Mouse (Mus musculus): Measurements from ENCODE around the gene Usp39. TPM values are rescaled to one million over a fixed set of nuclear protein-coding genes. Genes with fewer than 3 reads are reported as not detected.

The Usp39 gene
- polyA plus RNA-seq, 2 experiments: 39.1 to 52.2 TPM

DNA sequence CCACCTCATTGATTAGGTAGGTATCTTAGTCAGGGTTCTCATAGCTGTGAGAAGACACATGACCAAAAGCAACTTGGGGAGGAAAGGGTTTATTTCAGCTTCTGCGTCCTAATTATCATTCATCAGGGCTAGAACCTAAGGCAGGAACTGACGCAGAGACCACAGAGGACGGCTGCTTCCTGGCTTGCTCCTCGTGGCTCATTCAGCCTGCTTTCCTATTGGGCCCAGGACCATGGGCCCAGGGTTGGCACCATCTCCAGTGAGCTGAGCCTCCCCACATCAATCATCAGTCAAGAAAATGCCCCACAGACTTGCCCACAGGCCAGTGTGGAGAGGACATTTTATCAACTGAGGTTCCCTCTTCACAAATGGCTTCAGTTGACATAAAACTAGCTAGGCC, 69.5 kb downstream of the Usp39 start:
- H3K4me3 ChIP-seq (replicated peaks; ENCODE audit: low read length): no peak overlapping the region
- H3K9ac ChIP-seq (ENCODE audit: low read depth, low read length, severe bottlenecking): no peak overlapping the region
- 74% methylated on average over 4 of the region's 4 CpGs for WGBS
- no peaks in the 10 kb centered on the region for H3K4me1 ChIP-seq (ENCODE audit: control insufficient read depth, insufficient read depth, low read length)
- no peak for TF ChIP-seq POLR2A (IDR thresholded peaks at IDR 0.05; ENCODE audit: borderline replicate concordance, extremely low read depth, insufficient read depth, insufficient read length)
- no peak for ATAC-seq (ENCODE audit: low FRiP score, low read depth)
- no peak overlapping the region for H3K4me2 ChIP-seq (replicated peaks; ENCODE audit: low read depth, low read length, severe bottlenecking)
- no peak for DNase-seq (ENCODE audit: low spot score)
- no peak overlapping the region for H3K27ac ChIP-seq (replicated peaks; ENCODE audit: low read depth, low read length)
- no peaks in the 10 kb centered on the region for H3K27me3 ChIP-seq (ENCODE audit: control insufficient read depth, insufficient read depth, low read length)
- no peaks in the 10 kb centered on the region for H3K9me3 ChIP-seq (ENCODE audit: control insufficient read depth, low read length)
- H3K36me3 ChIP-seq (ENCODE audit: control insufficient read depth, insufficient read depth, low read length): no peaks in the 10 kb centered on the region

DNA sequence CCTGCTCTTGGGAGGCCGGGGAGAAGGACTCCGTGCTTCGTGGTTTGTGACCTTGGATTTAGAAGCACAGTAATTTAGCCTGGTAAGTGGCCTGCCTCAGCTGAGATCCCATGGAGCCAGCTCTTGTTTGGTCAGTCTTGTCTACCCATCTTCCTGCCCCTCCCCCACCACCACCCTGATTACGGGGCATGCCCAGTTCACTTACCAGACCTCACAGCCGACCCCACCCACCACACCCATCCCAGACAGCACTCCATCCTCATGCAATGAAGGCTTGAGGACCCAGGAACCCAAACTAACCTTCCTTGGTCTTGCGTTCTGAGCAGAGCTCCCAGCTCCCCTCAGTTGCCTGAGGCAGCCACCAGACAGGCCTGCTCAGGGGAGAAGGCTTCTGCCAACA, 71.8 kb downstream of the Usp39 start:
- H3K36me3 ChIP-seq (ENCODE audit: control insufficient read depth, insufficient read depth, low read length): no peaks in the 10 kb centered on the region
- H3K4me2 ChIP-seq (replicated peaks; ENCODE audit: low read depth, low read length, severe bottlenecking): no peak overlapping the region
- TF ChIP-seq POLR2A (IDR thresholded peaks at IDR 0.05; ENCODE audit: borderline replicate concordance, extremely low read depth, insufficient read depth, insufficient read length): no peak
- no peak overlapping the region for H3K9ac ChIP-seq (ENCODE audit: low read depth, low read length, severe bottlenecking)
- no peaks in the 10 kb centered on the region for H3K27me3 ChIP-seq (ENCODE audit: control insufficient read depth, insufficient read depth, low read length)
- H3K27ac ChIP-seq (replicated peaks; ENCODE audit: low read depth, low read length): no peak overlapping the region
- H3K4me1 ChIP-seq (ENCODE audit: control insufficient read depth, insufficient read depth, low read length): no peaks in the 10 kb centered on the region
- ATAC-seq (ENCODE audit: low FRiP score, low read depth) (no peak), DNase-seq (ENCODE audit: low spot score) (no peak)
- 72% methylated on average over 6 of the region's 6 CpGs for WGBS
- no peaks in the 10 kb centered on the region for H3K9me3 ChIP-seq (ENCODE audit: control insufficient read depth, low read length)
- no peak overlapping the region for H3K4me3 ChIP-seq (replicated peaks; ENCODE audit: low read length)

GRCm38 (mm10) chr6:72272161-72272696, 72.8 kb downstream of the Usp39 start:
- H3K4me2 ChIP-seq (replicated peaks; ENCODE audit: low read depth, low read length, severe bottlenecking): no peak overlapping the region
- no peak for TF ChIP-seq POLR2A (IDR thresholded peaks at IDR 0.05; ENCODE audit: borderline replicate concordance, extremely low read depth, insufficient read depth, insufficient read length)
- ATAC-seq (ENCODE audit: low FRiP score, low read depth) (no peak), DNase-seq (ENCODE audit: low spot score) (no peak)
- H3K27me3 ChIP-seq (ENCODE audit: control insufficient read depth, insufficient read depth, low read length): no peaks in the 10 kb centered on the region
- H3K4me1 ChIP-seq (ENCODE audit: control insufficient read depth, insufficient read depth, low read length): no peaks in the 10 kb centered on the region
- H3K9ac ChIP-seq (ENCODE audit: low read depth, low read length, severe bottlenecking): no peak overlapping the region
- no peak overlapping the region for H3K27ac ChIP-seq (replicated peaks; ENCODE audit: low read depth, low read length)
- no peak overlapping the region for H3K4me3 ChIP-seq (replicated peaks; ENCODE audit: low read length)
- H3K36me3 ChIP-seq (ENCODE audit: control insufficient read depth, insufficient read depth, low read length): no peaks in the 10 kb centered on the region
- whole genome bisulfite sequencing: 82% methylated on average over 10 of the region's 10 CpGs
- no peaks in the 10 kb centered on the region for H3K9me3 ChIP-seq (ENCODE audit: control insufficient read depth, low read length)

- Histone ChIP-seq H3K4me1 (ENCODE audit: control insufficient read depth, insufficient read depth, low read length) (no peaks in the 10 kb centered on the region), H3K9me3 (ENCODE audit: control insufficient read depth, low read length) (no peaks in the 10 kb centered on the region), H3K27ac (replicated peaks; ENCODE audit: low read depth, low read length) (no peak overlapping the region), H3K4me3 (replicated peaks; ENCODE audit: low read length) (no peak overlapping the region), H3K36me3 (ENCODE audit: control insufficient read depth, insufficient read depth, low read length) (no peaks in the 10 kb centered on the region), H3K27me3 (ENCODE audit: control insufficient read depth, insufficient read depth, low read length) (no peaks in the 10 kb centered on the region), H3K4me2 (replicated peaks; ENCODE audit: low read depth, low read length, severe bottlenecking) (no peak overlapping the region), H3K9ac (ENCODE audit: low read depth, low read length, severe bottlenecking) (no peak overlapping the region)
- 70% methylated on average over 11 of the region's 11 CpGs for WGBS
- TF ChIP-seq POLR2A (IDR thresholded peaks at IDR 0.05; ENCODE audit: borderline replicate concordance, extremely low read depth, insufficient read depth, insufficient read length): no peak
- no peak for DNase-seq (ENCODE audit: low spot score)
- ATAC-seq (ENCODE audit: low FRiP score, low read depth): no peak
Observed at GRCm38 (mm10) chr6:72270952-72271519, 73.9 kb downstream of the Usp39 start.

DNA sequence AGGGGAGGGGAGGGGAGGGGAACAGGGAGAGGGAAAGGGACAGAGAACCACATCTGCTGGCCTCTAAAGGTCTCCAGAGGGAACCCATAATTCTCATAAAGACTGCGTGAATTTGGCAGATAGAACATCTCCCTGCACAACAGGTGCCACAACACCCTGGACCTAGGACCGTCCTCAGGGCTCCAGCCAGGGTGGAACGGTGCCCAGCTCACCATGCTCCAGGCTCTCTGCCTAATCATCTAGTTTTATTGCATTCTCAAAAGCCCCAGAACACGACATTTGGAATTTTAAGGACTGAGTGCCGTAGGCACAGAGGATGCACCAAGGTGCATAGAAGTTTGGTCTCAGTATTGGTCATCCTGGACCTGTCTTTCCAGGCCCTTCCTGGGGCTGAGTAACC, 74.7 kb downstream of the Usp39 start:
- H3K27ac ChIP-seq (replicated peaks; ENCODE audit: low read depth, low read length): no peak overlapping the region
- no peak for TF ChIP-seq POLR2A (IDR thresholded peaks at IDR 0.05; ENCODE audit: borderline replicate concordance, extremely low read depth, insufficient read depth, insufficient read length)
- WGBS: 48% methylated on average over 5 of the region's 5 CpGs
- H3K9ac ChIP-seq (ENCODE audit: low read depth, low read length, severe bottlenecking): no peak overlapping the region
- H3K4me2 ChIP-seq (replicated peaks; ENCODE audit: low read depth, low read length, severe bottlenecking): no peak overlapping the region
- H3K4me1 ChIP-seq (ENCODE audit: control insufficient read depth, insufficient read depth, low read length): no peaks in the 10 kb centered on the region
- H3K27me3 ChIP-seq (ENCODE audit: control insufficient read depth, insufficient read depth, low read length): no peaks in the 10 kb centered on the region
- H3K4me3 ChIP-seq (replicated peaks; ENCODE audit: low read length): no peak overlapping the region
- no peak for ATAC-seq (ENCODE audit: low FRiP score, low read depth)
- DNase-seq (ENCODE audit: low spot score): no peak
- no peaks in the 10 kb centered on the region for H3K9me3 ChIP-seq (ENCODE audit: control insufficient read depth, low read length)
- no peaks in the 10 kb centered on the region for H3K36me3 ChIP-seq (ENCODE audit: control insufficient read depth, insufficient read depth, low read length)

Other genes with a start within 250 kb of the Usp39 start
- gene St3gal5, start 247.6 kb downstream of the Usp39 start, polyA plus RNA-seq (2012; rRNA removed): 26.1 and 26.3 TPM in 2 replicates
- 25.5 and 30.3 TPM in 2 replicates for gene St3gal5, start 247.6 kb downstream of the Usp39 start, polyA plus RNA-seq (2014; fragmentation: Nextera tagmentation; extraction: Ambion mirVana)
- gene Atoh8, start 109.6 kb downstream of the Usp39 start, polyA plus RNA-seq (2012; rRNA removed): 19.8 and 26.5 TPM in 2 replicates
- gene Atoh8, start 109.6 kb downstream of the Usp39 start, polyA plus RNA-seq (2014; fragmentation: Nextera tagmentation; extraction: Ambion mirVana): 15.1 and 19.5 TPM in 2 replicates
- gene Sftpb, start 40.6 kb downstream of the Usp39 start, polyA plus RNA-seq (2012; rRNA removed): not detected in 2 replicates
- not detected in 2 replicates for gene Sftpb, start 40.6 kb downstream of the Usp39 start, polyA plus RNA-seq (2014; fragmentation: Nextera tagmentation; extraction: Ambion mirVana)
- 30.6 and 31.7 TPM in 2 replicates for gene 0610030E20Rik, start 2.1 kb upstream of the Usp39 start, polyA plus RNA-seq (2012; rRNA removed)
- 23.0 and 23.5 TPM in 2 replicates for gene 0610030E20Rik, start 2.1 kb upstream of the Usp39 start, polyA plus RNA-seq (2014; fragmentation: Nextera tagmentation; extraction: Ambion mirVana)
- gene Tmem150a, start 10.3 kb upstream of the Usp39 start, polyA plus RNA-seq (2012; rRNA removed): 32.9 and 50.5 TPM in 2 replicates
- gene Tmem150a, start 10.3 kb upstream of the Usp39 start, polyA plus RNA-seq (2014; fragmentation: Nextera tagmentation; extraction: Ambion mirVana): 16.0 and 16.1 TPM in 2 replicates
- 65.7 and 79.5 TPM in 2 replicates for gene Rnf181, start 21.8 kb upstream of the Usp39 start, polyA plus RNA-seq (2012; rRNA removed)
- 84.4 and 85.6 TPM in 2 replicates for gene Rnf181, start 21.8 kb upstream of the Usp39 start, polyA plus RNA-seq (2014; fragmentation: Nextera tagmentation; extraction: Ambion mirVana)
- 14.5 and 16.6 TPM in 2 replicates for gene Vamp5, start 35.3 kb upstream of the Usp39 start, polyA plus RNA-seq (2012; rRNA removed)
- gene Vamp5, start 35.3 kb upstream of the Usp39 start, polyA plus RNA-seq (2014; fragmentation: Nextera tagmentation; extraction: Ambion mirVana): 20.8 and 24.5 TPM in 2 replicates
- 110 and 125 TPM in 2 replicates for gene Vamp8, start 45.5 kb upstream of the Usp39 start, polyA plus RNA-seq (2012; rRNA removed)
- 163 and 173 TPM in 2 replicates for gene Vamp8, start 45.5 kb upstream of the Usp39 start, polyA plus RNA-seq (2014; fragmentation: Nextera tagmentation; extraction: Ambion mirVana)
- 44.9 and 59.8 TPM in 2 replicates for gene Ggcx, start 69.1 kb upstream of the Usp39 start, polyA plus RNA-seq (2012; rRNA removed)
- gene Ggcx, start 69.1 kb upstream of the Usp39 start, polyA plus RNA-seq (2014; fragmentation: Nextera tagmentation; extraction: Ambion mirVana): 15.3 and 18.4 TPM in 2 replicates
- gene Mat2a, start 94.4 kb upstream of the Usp39 start, polyA plus RNA-seq (2012; rRNA removed): 252 and 285 TPM in 2 replicates
- 352 and 392 TPM in 2 replicates for gene Mat2a, start 94.4 kb upstream of the Usp39 start, polyA plus RNA-seq (2014; fragmentation: Nextera tagmentation; extraction: Ambion mirVana)
- gene Sh2d6, start 176.5 kb upstream of the Usp39 start, polyA plus RNA-seq (2012; rRNA removed): 0.36 and 0.43 TPM in 2 replicates
- gene Sh2d6, start 176.5 kb upstream of the Usp39 start, polyA plus RNA-seq (2014; fragmentation: Nextera tagmentation; extraction: Ambion mirVana): not detected in 2 replicates
- gene Capg, start 199.2 kb upstream of the Usp39 start, polyA plus RNA-seq (2012; rRNA removed): 29.2 and 30.9 TPM in 2 replicates
- 80.7 and 86.6 TPM in 2 replicates for gene Capg, start 199.2 kb upstream of the Usp39 start, polyA plus RNA-seq (2014; fragmentation: Nextera tagmentation; extraction: Ambion mirVana)